Mouse (Mus musculus) megakaryocyte, embryonic 14.5 days (primary cell): ENCODE measurements around the gene Aqp5. TPM values are rescaled to one million over a fixed set of nuclear protein-coding genes. Genes with fewer than 3 reads are reported as not detected.
A peak's percentile ranks its signal among the peaks of the same experiment; 100 is the strongest.

ENCODE experiments used
- H3K27me3 ChIP-seq: replicated peaks from 2 replicates; pipeline ENCODE3; 2012; ENCODE audit warnings: inconsistent platforms
- H3K36me3 ChIP-seq: replicated peaks from 2 replicates; pipeline ENCODE3; 2012; ENCODE audit warnings: low read length, inconsistent platforms, mixed read lengths
- H3K4me1 ChIP-seq: 2 replicates; pipeline ENCODE4 v1.6.1; 2012; ENCODE audit warnings: inconsistent platforms
- H3K4me3 ChIP-seq: replicated peaks from 2 replicates; pipeline ENCODE3; 2012; ENCODE audit warnings: moderate library complexity, mild to moderate bottlenecking, inconsistent platforms
- H3K9me3 ChIP-seq: 2 replicates; pipeline ENCODE4 v1.6.1; 2012; ENCODE audit warnings: inconsistent platforms
- FLI1 ChIP-seq: IDR thresholded peaks from 2 replicates; pipeline ENCODE4 v1.6.1; 2012; ENCODE audit warnings: low read length, inconsistent platforms, mixed read lengths
- GATA1 ChIP-seq: IDR thresholded peaks from 3 replicates; pipeline ENCODE4 v1.6.1; 2012; ENCODE audit warnings: mixed read lengths, low read length, inconsistent platforms, borderline replicate concordance
- polyA plus RNA-seq: library from polyadenylated mRNA; stranded (reverse); fragments of >175 nt; gene quantifications from 2 replicates; pipeline ENCODE4 v1.2.3, GENCODE M21; 2012; ENCODE audit warnings: low replicate concordance; ENCODE audit not compliant: insufficient read depth

The Aqp5 gene
- polyA plus RNA-seq, 1 experiment = not detected

GRCm38 (mm10) chr15:99569123-99569522, 21.5 kb upstream of the Aqp5 start:
- TF ChIP-seq GATA1 (no peak), FLI1 (no peak)
- Histone ChIP-seq H3K4me3 (no peak overlapping the region), H3K36me3 (no peaks in the 10 kb centered on the region), H3K9me3 (peaks cover 12% of the 10 kb centered on the region), H3K27me3 (peaks cover 73% of the 10 kb centered on the region), H3K4me1 (no peaks in the 10 kb centered on the region)

GRCm38 (mm10) chr15:99578802-99579485, 11.6 kb upstream of the Aqp5 start, which contains the start of gene Aqp2:
Gene Aqp2, plus strand, starts transcription at chr15:99579055.
- no peaks in the 10 kb centered on the region for H3K9me3 ChIP-seq
- no peaks in the 10 kb centered on the region for H3K36me3 ChIP-seq
- TF ChIP-seq GATA1 (no peak), FLI1 (no peak)
- H3K27me3 ChIP-seq = peaks cover 87% of the 10 kb centered on the region
- H3K4me1 ChIP-seq = peaks cover 6% of the 10 kb centered on the region
- H3K4me3 ChIP-seq = no peak within 1 kb of the TSS

DNA sequence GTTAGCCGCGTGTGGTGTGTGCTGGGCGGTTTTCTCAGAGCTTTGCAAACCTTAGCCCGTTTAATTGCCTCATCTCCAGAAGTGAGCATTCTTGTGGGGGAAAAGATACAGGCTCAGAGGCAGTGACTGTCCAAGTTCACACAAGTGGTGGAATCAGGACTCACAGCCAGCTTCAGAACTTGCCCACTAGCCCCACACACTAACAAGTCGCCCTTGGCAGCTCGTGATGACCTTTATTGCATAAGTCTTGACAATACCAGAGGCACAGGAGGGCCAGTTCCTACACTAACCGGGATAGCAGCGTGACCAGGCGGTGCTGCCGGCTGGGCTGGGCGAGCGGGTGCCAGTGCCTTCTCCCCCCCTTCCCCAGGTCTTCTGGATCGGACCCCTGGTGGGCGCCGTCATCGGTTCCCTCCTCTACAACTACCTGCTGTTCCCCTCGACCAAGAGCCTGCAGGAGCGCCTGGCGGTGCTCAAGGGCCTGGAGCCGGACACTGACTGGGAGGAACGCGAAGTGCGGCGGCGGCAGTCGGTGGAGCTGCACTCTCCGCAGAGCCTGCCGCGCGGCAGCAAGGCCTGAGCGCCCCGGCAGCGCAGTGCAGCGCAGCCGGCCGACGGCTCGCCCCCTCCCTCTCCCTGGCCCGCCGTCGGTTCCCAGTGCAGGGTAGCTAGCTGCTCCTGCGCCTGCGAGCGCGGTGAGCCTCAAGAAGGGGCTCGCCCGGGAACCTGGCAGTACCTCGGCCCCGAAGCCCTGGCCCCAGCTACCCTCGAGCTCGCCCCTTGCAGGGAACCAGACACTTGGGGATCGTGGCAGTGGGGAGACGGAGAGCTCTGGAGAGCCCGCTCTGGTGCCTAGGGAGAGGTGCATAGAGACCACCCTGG, 6.9 kb upstream of the Aqp5 start:
- peaks cover 17% of the 10 kb centered on the region for H3K4me1 ChIP-seq
- peaks cover 96% of the 10 kb centered on the region for H3K27me3 ChIP-seq
- peak overlapping the region; percentile 12 for H3K4me3 ChIP-seq
- no peaks in the 10 kb centered on the region for H3K9me3 ChIP-seq
- no peak for TF ChIP-seq GATA1
- TF ChIP-seq FLI1 = no peak
- H3K36me3 ChIP-seq = no peaks in the 10 kb centered on the region

GRCm38 (mm10) chr15:99584407-99585202, 6.0 kb upstream of the Aqp5 start:
- TF ChIP-seq FLI1 (no peak), GATA1 (no peak)
- Histone ChIP-seq H3K9me3 (no peaks in the 10 kb centered on the region), H3K4me1 (peaks cover 17% of the 10 kb centered on the region), H3K4me3 (peak overlapping the region; percentile 69), H3K36me3 (no peaks in the 10 kb centered on the region), H3K27me3 (peaks cover 96% of the 10 kb centered on the region)

DNA sequence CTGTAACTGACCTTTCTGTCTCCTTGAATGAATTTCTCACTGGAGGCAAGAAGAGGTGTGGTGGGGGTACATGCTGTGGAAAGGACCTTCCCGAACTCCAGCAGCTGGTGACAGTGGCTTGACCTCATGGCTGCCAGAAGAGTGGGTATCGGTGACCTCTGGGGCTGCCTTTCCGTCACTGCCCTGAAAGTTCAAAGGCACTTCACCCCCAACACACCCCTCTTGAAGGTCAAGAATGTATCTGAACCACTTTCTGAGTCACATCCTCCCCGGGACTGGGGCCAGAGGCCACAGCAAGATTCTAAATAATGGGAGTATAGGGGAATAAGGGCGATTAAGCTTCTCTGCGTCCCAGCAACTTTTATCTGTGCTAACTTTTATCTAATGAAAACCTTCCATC, 4.8 kb upstream of the Aqp5 start:
- Histone ChIP-seq H3K4me3 (no peak overlapping the region), H3K9me3 (peaks cover 4% of the 10 kb centered on the region; the same call in 1 of the 2 replicates), H3K36me3 (no peaks in the 10 kb centered on the region), H3K27me3 (peaks cover 96% of the 10 kb centered on the region), H3K4me1 (peaks cover 23% of the 10 kb centered on the region)
- TF ChIP-seq FLI1 (no peak), GATA1 (no peak)

GRCm38 (mm10) chr15:99586525-99586924, 4.1 kb upstream of the Aqp5 start:
- Histone ChIP-seq H3K4me3 (no peak overlapping the region), H3K4me1 (peaks cover 23% of the 10 kb centered on the region), H3K36me3 (no peaks in the 10 kb centered on the region), H3K9me3 (peaks cover 7% of the 10 kb centered on the region; the same call in 1 of the 2 replicates), H3K27me3 (peaks cover 96% of the 10 kb centered on the region)
- TF ChIP-seq GATA1 (no peak), FLI1 (no peak)

DNA sequence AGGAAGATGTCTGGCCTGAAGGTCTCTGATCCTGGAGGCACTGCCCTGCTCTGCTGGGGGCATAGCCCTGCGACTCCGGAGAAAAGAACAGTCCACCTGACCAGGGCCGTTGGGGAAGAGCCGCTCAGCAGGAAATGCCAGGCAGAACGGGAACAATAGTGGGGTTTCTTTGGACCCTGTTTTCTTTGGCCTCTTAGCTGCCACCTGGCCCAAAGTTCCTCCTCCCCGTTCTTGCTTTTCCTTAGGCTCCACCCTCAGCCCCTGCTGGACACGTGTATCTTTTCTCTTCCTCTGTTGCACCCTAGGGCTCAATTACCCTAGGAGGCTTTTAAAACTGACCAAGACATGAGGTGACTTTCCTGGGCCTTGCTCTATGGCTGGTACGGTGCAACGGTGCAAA, 1.3 kb upstream of the Aqp5 start:
- H3K36me3 ChIP-seq = no peaks in the 10 kb centered on the region
- H3K4me1 ChIP-seq = peaks cover 14% of the 10 kb centered on the region
- peaks cover 99% of the 10 kb centered on the region for H3K27me3 ChIP-seq
- TF ChIP-seq FLI1 (no peak), GATA1 (no peak)
- no peak overlapping the region for H3K4me3 ChIP-seq
- H3K9me3 ChIP-seq = peaks cover 7% of the 10 kb centered on the region; the same call in 1 of the 2 replicates

DNA sequence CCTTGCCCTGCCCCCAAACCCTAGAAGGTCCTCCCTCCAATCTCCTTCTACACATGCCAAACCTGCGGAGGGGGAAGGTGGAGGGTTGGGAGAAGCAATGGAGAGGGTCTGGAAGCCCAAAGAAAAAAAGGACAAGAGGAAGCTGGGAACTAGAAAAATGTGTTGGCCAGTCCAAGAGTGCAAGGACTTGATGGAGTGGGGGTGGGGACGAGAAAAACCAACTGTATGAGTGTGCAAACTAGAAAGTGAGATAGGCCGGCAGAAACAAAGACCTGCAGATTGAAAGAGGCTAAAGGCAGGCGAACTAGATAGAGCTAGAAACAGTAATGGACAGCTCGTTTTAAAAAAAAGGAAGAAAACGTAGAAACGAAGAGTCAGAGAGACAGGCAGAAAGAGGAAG, 878 bp upstream of the Aqp5 start:
- Histone ChIP-seq H3K36me3 (no peaks in the 10 kb centered on the region), H3K9me3 (peaks cover 7% of the 10 kb centered on the region; the same call in 1 of the 2 replicates), H3K4me3 (no peak overlapping the region), H3K4me1 (peaks cover 11% of the 10 kb centered on the region), H3K27me3 (peaks cover 99% of the 10 kb centered on the region)
- TF ChIP-seq FLI1 = no peak
- TF ChIP-seq GATA1 = no peak

DNA sequence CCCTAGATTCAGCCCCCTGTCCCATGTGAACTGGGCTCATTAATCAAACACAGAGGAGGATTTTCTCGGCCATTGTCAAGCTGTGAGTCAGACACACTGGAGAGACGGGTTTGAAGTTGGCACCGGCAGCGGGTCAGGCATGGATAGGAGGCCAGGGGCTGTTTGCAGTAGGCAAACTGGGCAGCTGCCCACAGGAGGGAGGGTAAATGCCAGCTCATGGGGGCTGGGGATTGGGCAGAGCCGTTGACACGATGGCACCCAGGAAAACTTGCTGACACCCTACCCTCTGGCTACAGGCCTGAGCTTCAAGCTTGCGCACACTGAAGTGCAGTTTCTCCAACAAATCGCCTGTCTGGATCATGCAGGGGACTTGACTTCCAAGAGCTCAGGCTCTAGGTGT, 1.6 kb downstream of the Aqp5 start:
- peaks cover 96% of the 10 kb centered on the region for H3K27me3 ChIP-seq
- peaks cover 11% of the 10 kb centered on the region for H3K4me1 ChIP-seq
- no peak overlapping the region for H3K4me3 ChIP-seq
- peaks cover 7% of the 10 kb centered on the region; the same call in 1 of the 2 replicates for H3K9me3 ChIP-seq
- H3K36me3 ChIP-seq = no peaks in the 10 kb centered on the region
- TF ChIP-seq GATA1 (no peak), FLI1 (no peak)
